Mouse (Mus musculus) urinary bladder, adult 2 months (tissue): Measurements from ENCODE around the gene Gm49405. TPM values are rescaled to one million over a fixed set of nuclear protein-coding genes. Genes with fewer than 3 reads are reported as not detected.
"Not testable (repeated sequence)": the region's sequence is repeated elsewhere in the genome, so short reads cannot be mapped to it uniquely, and the experiment has no call there.

Source experiments
- DNase-seq: peaks from one replicate; pipeline ENCODE4 v3.0.0; 2022; ENCODE audit warnings: low spot score
- polyA plus RNA-seq: library from polyadenylated mRNA; depleted of rRNA; stranded (reverse); fragments of >200 nt; gene quantifications from 2 replicates; pipeline ENCODE4 v1.2.3, GENCODE M21; 2012

The Gm49405 gene
- polyA plus RNA-seq, 1 experiment: 3.2 TPM

GRCm38 (mm10) chr19:4014802-4015201 lies 14.4 kb downstream of the Gm49405 start:
- DNase-seq: no peak

- DNase-seq: no peak
Observed at GRCm38 (mm10) chr19:4015635-4016034, 15.2 kb downstream of the Gm49405 start.

GRCm38 (mm10) chr19:4017921-4018587 lies 17.6 kb downstream of the Gm49405 start:
- DNase-seq: no peak

GRCm38 (mm10) chr19:4018743-4019583 lies 18.5 kb downstream of the Gm49405 start:
- DNase-seq: no peak

GRCm38 (mm10) chr19:4023185-4023584 lies 22.8 kb downstream of the Gm49405 start:
- DNase-seq: no peak

- DNase-seq: no peak
Observed at GRCm38 (mm10) chr19:4027576-4027975, 27.1 kb downstream of the Gm49405 start.

- no peak for DNase-seq
Observed at GRCm38 (mm10) chr19:4032668-4033067, 32.2 kb downstream of the Gm49405 start.

GRCm38 (mm10) chr19:4033298-4033697 lies 32.9 kb downstream of the Gm49405 start:
- DNase-seq: no peak

GRCm38 (mm10) chr19:4033742-4034141 lies 33.3 kb downstream of the Gm49405 start:
- no peak for DNase-seq

GRCm38 (mm10) chr19:4036327-4037045 lies 36.1 kb downstream of the Gm49405 start:
- no peak for DNase-seq

- DNase-seq: not testable (repeated sequence)
Observed at GRCm38 (mm10) chr19:4037154-4037787, 36.8 kb downstream of the Gm49405 start.

- DNase-seq: peak; percentile 80
Observed at GRCm38 (mm10) chr19:4037788-4038232, 37.4 kb downstream of the Gm49405 start, which contains the start of gene Gstp1. TSS of gene Gstp1 (minus strand) at chr19:4037985.

GRCm38 (mm10) chr19:4040941-4041340 lies 40.5 kb downstream of the Gm49405 start:
- DNase-seq: not testable (repeated sequence)

- not testable (repeated sequence) for DNase-seq
Observed at GRCm38 (mm10) chr19:4041500-4041899, 41.1 kb downstream of the Gm49405 start.

- DNase-seq: no peak
Observed at GRCm38 (mm10) chr19:4042124-4042523, 41.7 kb downstream of the Gm49405 start.

GRCm38 (mm10) chr19:4044109-4044508 lies 43.7 kb downstream of the Gm49405 start:
- DNase-seq: not testable (repeated sequence)

GRCm38 (mm10) chr19:4045966-4046865 lies 45.8 kb downstream of the Gm49405 start, which contains the start of gene Gstp2:
TSS of gene Gstp2 (minus strand) at chr19:4046023.
- DNase-seq: no peak

- DNase-seq: no peak
Observed at GRCm38 (mm10) chr19:4046866-4047254, 46.4 kb downstream of the Gm49405 start.

- DNase-seq: no peak
Observed at GRCm38 (mm10) chr19:4047859-4048258, 47.4 kb downstream of the Gm49405 start.

- DNase-seq: not testable (repeated sequence)
Observed at GRCm38 (mm10) chr19:4049069-4049468, 48.6 kb downstream of the Gm49405 start.

- DNase-seq: no peak
Observed at GRCm38 (mm10) chr19:4051016-4051415, 50.6 kb downstream of the Gm49405 start.
